Mouse (Mus musculus) MEL (cell line): Measurements from ENCODE around the gene Rnf166. TPM values are rescaled to one million over a fixed set of nuclear protein-coding genes. Genes with fewer than 3 reads are reported as not detected.

Experiments
- DNase-seq: peaks from one replicate; pipeline ENCODE4 v3.0.0; 2011; ENCODE audit warnings: low read depth, low spot score
- H3K27ac ChIP-seq: 2 replicates; pipeline ENCODE4 v1.5.1; 2012; ENCODE audit warnings: low read depth, mild to moderate bottlenecking, control low read depth, low read length, moderate library complexity; ENCODE audit not compliant: control insufficient read depth
- H3K27me3 ChIP-seq, 2 experiments: fragments of 150-350 bp in 1 of 2; sonication (generic) in 1 of 2; 2 replicates each; pipeline ENCODE4 v1.6.1; 2012; ENCODE audit warnings: low read length in 2 of 2, mild to moderate bottlenecking in 2 of 2, improper control_type of control experiment in 1 of 2, moderate library complexity in 1 of 2; ENCODE audit not compliant: insufficient read depth in 2 of 2, control insufficient read depth in 1 of 2
- H3K36me3 ChIP-seq, 2 experiments: 2 replicates each; pipeline ENCODE4 v1.6.1; 2012 to 2014; ENCODE audit warnings: low read length in 2 of 2, improper control_type of control experiment in 1 of 2, inconsistent platforms in 1 of 2, mild to moderate bottlenecking in 1 of 2; ENCODE audit not compliant: insufficient read depth in 2 of 2, control insufficient read depth in 1 of 2
- H3K4me1 ChIP-seq, 2 experiments: fragments of 150-350 bp in 1 of 2; sonication (generic) in 1 of 2; 2 replicates each; pipeline ENCODE4 v1.6.1; 2012; ENCODE audit warnings: low read length in 2 of 2, improper control_type of control experiment in 1 of 2, mild to moderate bottlenecking in 1 of 2; ENCODE audit not compliant: insufficient read depth in 2 of 2, control insufficient read depth in 1 of 2
- H3K4me3 ChIP-seq, 2 experiments: fragments of 150-350 bp in 1 of 2; sonication (generic) in 1 of 2; 2 replicates each; pipeline ENCODE4 v1.5.1; 2012; ENCODE audit warnings: low read depth in 2 of 2, low read length in 2 of 2, mild to moderate bottlenecking in 2 of 2, moderate library complexity in 2 of 2, control low read depth in 1 of 2, improper control_type of control experiment in 1 of 2; ENCODE audit not compliant: control insufficient read depth in 1 of 2, insufficient read depth in 1 of 2
- H3K79me2 ChIP-seq: 2 replicates; pipeline ENCODE4 v1.6.1; 2012; ENCODE audit warnings: mild to moderate bottlenecking, low read length, moderate library complexity; ENCODE audit not compliant: control insufficient read depth, poor library complexity, insufficient read depth
- H3K9ac ChIP-seq: 2 replicates; pipeline ENCODE4 v1.6.1; 2012; ENCODE audit warnings: low read depth, mild to moderate bottlenecking, control low read depth, low read length, moderate library complexity; ENCODE audit not compliant: control insufficient read depth, poor library complexity, severe bottlenecking
- H3K9me3 ChIP-seq: fragments of 150-350 bp; sonication (generic); replicated peaks from 2 replicates; pipeline ENCODE4 v1.6.1; 2012; ENCODE audit warnings: mild to moderate bottlenecking, low read length, improper control_type of control experiment, moderate library complexity; ENCODE audit not compliant: insufficient read depth
- BHLHE40 ChIP-seq: IDR thresholded peaks from 2 replicates; pipeline ENCODE4 v1.6.1; 2012; ENCODE audit warnings: low read depth, mild to moderate bottlenecking, inconsistent platforms, low read length, improper control_type of control experiment, borderline replicate concordance
- CHD2 ChIP-seq: IDR thresholded peaks from 2 replicates; pipeline ENCODE4 v1.6.1; 2011; ENCODE audit warnings: low read length, improper control_type of control experiment
- E2F4 ChIP-seq: IDR thresholded peaks from 2 replicates; pipeline ENCODE4 v1.6.1; 2011; ENCODE audit warnings: low read depth, low read length, improper control_type of control experiment, borderline replicate concordance
- ELF1 ChIP-seq: IDR thresholded peaks from 2 replicates; pipeline ENCODE4 v1.6.1; 2014; ENCODE audit warnings: low read depth, mild to moderate bottlenecking, inconsistent platforms, low read length, improper control_type of control experiment, moderate library complexity
- EP300 ChIP-seq, 2 experiments: IDR thresholded peaks; 2 replicates each; pipeline ENCODE4 v1.6.1; 2011; ENCODE audit warnings: improper control_type of control experiment in 2 of 2, low read length in 2 of 2, low read depth in 1 of 2, mild to moderate bottlenecking in 1 of 2
- GABPA ChIP-seq: IDR thresholded peaks from 2 replicates; pipeline ENCODE4 v1.6.1; 2012; ENCODE audit warnings: low read depth, mild to moderate bottlenecking, inconsistent platforms, low read length, improper control_type of control experiment, moderate library complexity
- GATA1 ChIP-seq: IDR thresholded peaks from 2 replicates; pipeline ENCODE4 v1.6.1; 2011; ENCODE audit warnings: low read depth, low read length, improper control_type of control experiment
- HCFC1 ChIP-seq: IDR thresholded peaks from 2 replicates; pipeline ENCODE4 v1.6.1; 2012; ENCODE audit warnings: low read depth, mild to moderate bottlenecking, inconsistent platforms, low read length, improper control_type of control experiment, moderate library complexity
- JUND ChIP-seq: IDR thresholded peaks from 2 replicates; pipeline ENCODE4 v1.6.1; 2011; ENCODE audit warnings: low read depth, mild to moderate bottlenecking, improper control_type of control experiment, low read length
- KAT2A ChIP-seq: conservative IDR thresholded peaks from 2 replicates; pipeline ENCODE4 v1.6.1; 2012; ENCODE audit warnings: low read depth, low read length, improper control_type of control experiment, inconsistent platforms
- MAFK ChIP-seq: IDR thresholded peaks from 2 replicates; pipeline ENCODE4 v1.6.1; 2011; ENCODE audit warnings: low read depth, mild to moderate bottlenecking, low read length, improper control_type of control experiment, borderline replicate concordance
- MAX ChIP-seq: IDR thresholded peaks from 2 replicates; pipeline ENCODE4 v1.6.1; 2011; ENCODE audit warnings: low read length, improper control_type of control experiment
- MYC ChIP-seq: IDR thresholded peaks from 2 replicates; pipeline ENCODE4 v1.6.1; 2011; ENCODE audit warnings: low read depth, mild to moderate bottlenecking, low read length, improper control_type of control experiment, moderate library complexity
- POLR2A ChIP-seq, 2 experiments: IDR thresholded peaks; 2 replicates each; pipeline ENCODE4 v1.6.1; 2011 to 2012; ENCODE audit warnings: low read length in 2 of 2, mild to moderate bottlenecking in 2 of 2, control low read depth in 1 of 2, improper control_type of control experiment in 1 of 2, low read depth in 1 of 2, moderate library complexity in 1 of 2; ENCODE audit not compliant: control insufficient read depth in 1 of 2, insufficient read depth in 1 of 2, poor library complexity in 1 of 2
- RAD21 ChIP-seq: IDR thresholded peaks from 2 replicates; pipeline ENCODE4 v1.6.1; 2011; ENCODE audit warnings: mild to moderate bottlenecking, low read depth, low read length, improper control_type of control experiment
- RCOR1 ChIP-seq: IDR thresholded peaks from 2 replicates; pipeline ENCODE4 v1.6.1; 2012; ENCODE audit warnings: low read depth, mild to moderate bottlenecking, inconsistent platforms, low read length, improper control_type of control experiment
- SIN3A ChIP-seq: IDR thresholded peaks from 2 replicates; pipeline ENCODE4 v1.6.1; 2012; ENCODE audit warnings: low read length, improper control_type of control experiment, inconsistent platforms
- TAL1 ChIP-seq: IDR thresholded peaks from 2 replicates; pipeline ENCODE4 v1.6.1; 2012; ENCODE audit warnings: mild to moderate bottlenecking, inconsistent platforms, low read length, moderate library complexity, mixed read lengths
- TBP ChIP-seq: IDR thresholded peaks from 2 replicates; pipeline ENCODE4 v1.8.0; 2011; ENCODE audit warnings: low read depth, low read length, improper control_type of control experiment
- UBTF ChIP-seq: IDR thresholded peaks from 2 replicates; pipeline ENCODE4 v1.6.1; 2012; ENCODE audit warnings: low read depth, mild to moderate bottlenecking, inconsistent platforms, low read length, improper control_type of control experiment, moderate library complexity, borderline replicate concordance; ENCODE audit not compliant: insufficient read depth
- ZKSCAN1 ChIP-seq: IDR thresholded peaks from 2 replicates; pipeline ENCODE4 v1.6.1; 2012; ENCODE audit warnings: low read depth, mild to moderate bottlenecking, inconsistent platforms, low read length, improper control_type of control experiment, moderate library complexity
- ZMIZ1 ChIP-seq: IDR thresholded peaks from 2 replicates; pipeline ENCODE4 v1.6.1; 2012; ENCODE audit warnings: low read depth, mild to moderate bottlenecking, inconsistent platforms, low read length, improper control_type of control experiment, moderate library complexity
- polyA plus RNA-seq, 2 experiments: library from polyadenylated mRNA; stranded (reverse) in 1 of 2; unstranded in 1 of 2; fragments of >175 nt in 1 of 2; fragments of >200 nt in 1 of 2; gene quantifications; 2 replicates each; pipeline versions ENCODE4 v1.2.1 to v1.2.4; 2012; ENCODE audit warnings: low replicate concordance in 2 of 2, low read depth in 1 of 2; ENCODE audit not compliant: insufficient read length in 2 of 2, insufficient read depth in 1 of 2, missing spikeins in 1 of 2
- total RNA-seq: library from RNA; depleted of rRNA; stranded (reverse); fragments of 300-350 nt; gene quantifications from 2 replicates; pipeline ENCODE4 v1.2.3, GENCODE M21; 2012

Gene Rnf166
- total and polyA plus RNA-seq, 3 experiments: 18.6 to 37.7 TPM; not detected in 1

DNA sequence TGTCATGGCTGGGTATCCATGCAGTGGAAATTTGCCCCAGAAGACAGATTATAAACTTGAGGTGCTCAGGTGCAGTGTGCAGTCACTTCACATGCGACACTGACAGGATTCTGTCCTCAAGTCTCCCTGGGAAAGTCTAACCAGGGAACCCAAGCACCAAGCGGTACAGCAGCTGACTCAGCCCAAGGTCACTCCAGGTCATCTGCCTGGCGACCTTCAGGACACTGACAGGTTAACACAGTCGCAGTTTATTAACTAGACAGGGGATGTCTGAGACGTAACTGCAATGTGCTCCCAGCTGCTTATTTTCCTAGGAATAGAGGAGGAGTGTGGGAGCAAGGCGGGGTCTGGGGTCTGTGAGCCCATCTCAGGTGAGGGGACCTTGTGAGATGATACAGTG, 6.5 kb downstream of the Rnf166 start:
- no peak overlapping the region for H3K4me3 ChIP-seq
- H3K9me3 ChIP-seq: no peaks in the 10 kb centered on the region
- TF ChIP-seq TAL1 (no peak), TBP (no peak), KAT2A (no peak), GABPA (no peak), ELF1 (no peak)
- H3K36me3 ChIP-seq: peaks cover 0 to 12% of the 10 kb centered on the region in 2 experiments; a peak in 3 of 4 replicates
- no peaks in the 10 kb centered on the region for H3K27me3 ChIP-seq
- H3K9ac ChIP-seq: no peak overlapping the region
- no peak for DNase-seq
- peaks cover 4 to 21% of the 10 kb centered on the region in 2 experiments for H3K4me1 ChIP-seq
- H3K27ac ChIP-seq: no peak overlapping the region
- no peaks in the 10 kb centered on the region; the same call in 1 of the 2 replicates for H3K79me2 ChIP-seq

DNA sequence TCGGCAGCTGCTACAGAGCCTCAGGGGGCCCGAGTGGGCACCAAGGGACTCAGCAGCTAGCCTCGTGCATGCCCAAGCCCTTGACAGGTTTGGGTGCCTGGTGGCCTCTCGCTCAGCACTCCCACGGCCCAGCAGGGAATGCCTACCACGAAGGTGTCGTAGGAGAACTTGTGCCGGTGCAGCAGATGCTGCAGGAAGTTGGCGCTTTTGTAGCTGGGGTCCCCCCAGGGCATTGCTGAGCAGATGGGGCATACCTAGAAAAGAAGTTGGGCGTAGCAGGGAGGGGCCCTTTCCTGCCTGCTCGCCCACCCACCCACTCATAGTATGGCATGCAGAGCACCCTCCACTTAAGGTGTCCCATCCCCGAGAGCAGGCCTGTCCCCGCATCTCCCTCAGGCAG, 8.0 kb downstream of the Rnf166 start:
- Histone ChIP-seq H3K9ac (no peak overlapping the region), H3K79me2 (no peaks in the 10 kb centered on the region; the same call in 1 of the 2 replicates), H3K4me1 (peaks cover 0 to 18% of the 10 kb centered on the region in 2 experiments; a peak in 2 of 4 replicates), H3K4me3 (no peak overlapping the region), H3K9me3 (no peaks in the 10 kb centered on the region), H3K27me3 (no peaks in the 10 kb centered on the region), H3K36me3 (peaks cover 0 to 4% of the 10 kb centered on the region in 2 experiments; a peak in 3 of 4 replicates), H3K27ac (no peak overlapping the region)
- DNase-seq: no peak
- TF ChIP-seq SIN3A (no peak), E2F4 (no peak), RCOR1 (no peak), TBP (no peak), RAD21 (no peak), MAX (no peak), GATA1 (no peak), CHD2 (no peak), GABPA (no peak), KAT2A (no peak), ELF1 (no peak), ZKSCAN1 (no peak), JUND (no peak), EP300 (IDR thresholded peaks at IDR 0.05; ENCODE audit: low read depth in 1 of 2, low read length in 2 of 2) (no peak)

DNA sequence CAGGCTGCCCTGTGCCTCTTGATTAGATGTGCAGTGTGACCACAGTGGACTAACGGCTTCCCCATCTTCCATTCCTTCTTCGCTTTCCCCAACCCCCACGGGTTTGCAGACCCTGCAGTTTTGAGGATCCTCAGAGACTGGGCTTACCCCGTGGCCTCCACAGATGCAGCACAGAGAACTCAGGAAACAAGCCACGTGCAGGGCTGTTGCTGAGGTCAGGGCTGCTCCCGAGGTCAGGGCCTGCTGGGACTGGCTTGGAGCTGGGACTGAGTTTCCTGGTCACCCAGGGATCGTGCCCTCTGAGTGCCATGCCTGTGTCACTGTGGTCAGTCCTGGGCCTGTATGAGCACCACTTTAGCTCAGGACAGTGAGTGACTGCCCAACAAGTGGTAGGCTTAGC, 10.9 kb downstream of the Rnf166 start:
- H3K27ac ChIP-seq: no peak overlapping the region
- H3K79me2 ChIP-seq: no peaks in the 10 kb centered on the region
- TF ChIP-seq POLR2A (IDR thresholded peaks at IDR 0.05; ENCODE audit: control insufficient read depth in 1 of 2, insufficient read depth in 1 of 2, low read depth in 1 of 2, low read length in 2 of 2, poor library complexity in 1 of 2): no peak
- TF ChIP-seq BHLHE40: no peak
- TF ChIP-seq HCFC1: no peak
- TF ChIP-seq GABPA: no peak
- no peak for TF ChIP-seq UBTF
- no peak for TF ChIP-seq MYC
- no peak for TF ChIP-seq ZKSCAN1
- TF ChIP-seq JUND: no peak
- no peak for TF ChIP-seq MAX
- TF ChIP-seq TAL1: no peak
- TF ChIP-seq SIN3A: no peak
- no peak for TF ChIP-seq RCOR1
- no peak for TF ChIP-seq ZMIZ1
- TF ChIP-seq MAFK: no peak
- H3K4me1 ChIP-seq: peaks cover under 1 to 29% of the 10 kb centered on the region in 2 experiments; a peak in 3 of 4 replicates
- DNase-seq: no peak
- H3K9me3 ChIP-seq: no peaks in the 10 kb centered on the region
- no peak overlapping the region for H3K4me3 ChIP-seq
- H3K36me3 ChIP-seq: peaks cover 0 to 4% of the 10 kb centered on the region in 2 experiments; a peak in 3 of 4 replicates
- no peak overlapping the region for H3K9ac ChIP-seq
- no peaks in the 10 kb centered on the region for H3K27me3 ChIP-seq
